Mouse (Mus musculus) C2C12 (cell line): ENCODE results near the gene Nr1d1.

Source experiments
- CEBPB ChIP-seq: IDR thresholded peaks from one replicate; pipeline ENCODE4 v1.6.1; 2011; ENCODE audit warnings: low read depth, mild to moderate bottlenecking, control low read depth, moderate library complexity
- CTCF ChIP-seq: IDR thresholded peaks from one replicate; pipeline ENCODE4 v1.5.1; 2011; ENCODE audit not compliant: control insufficient read depth, insufficient read depth, insufficient read length
- FOSL1 ChIP-seq: IDR thresholded peaks from one replicate; pipeline ENCODE4 v1.8.0; 2011; ENCODE audit warnings: mild to moderate bottlenecking, low read length; ENCODE audit not compliant: poor library complexity, insufficient read depth, severe bottlenecking
- MAX ChIP-seq: IDR thresholded peaks from one replicate; pipeline ENCODE4 v1.6.1; 2011; ENCODE audit warnings: mild to moderate bottlenecking, control low read depth
- MYOD1 ChIP-seq: IDR thresholded peaks from one replicate; pipeline ENCODE4 v1.6.1; 2011; ENCODE audit warnings: low read depth; ENCODE audit not compliant: control insufficient read depth, insufficient read length

DNA sequence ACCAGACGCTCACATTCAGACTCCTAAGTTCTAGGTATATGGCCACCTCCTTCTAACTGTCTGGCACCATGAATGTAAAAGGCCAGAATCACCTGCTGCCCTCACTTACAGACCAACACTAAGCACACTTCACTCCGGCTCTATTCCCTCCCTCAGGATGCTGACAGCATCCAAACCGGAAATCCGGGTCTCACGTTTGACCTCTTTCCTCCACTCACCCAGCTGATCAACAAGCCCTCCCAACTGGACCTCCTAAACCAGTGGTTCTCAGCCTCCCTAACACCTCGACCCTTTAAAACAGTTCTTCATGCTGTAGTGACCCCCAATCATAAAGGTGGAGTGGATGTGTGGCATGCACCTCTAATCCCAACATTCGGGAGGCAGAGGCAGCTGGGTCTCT, 52.0 kb downstream of the Nr1d1 start:
- TF ChIP-seq CEBPB (no peak), CTCF (no peak), FOSL1 (no peak), MAX (no peak), MYOD1 (no peak)
